Mouse (Mus musculus) MEL (cell line): ENCODE measurements around the gene Sec16a.

Source experiments
- CTCF ChIP-seq, 3 experiments: IDR thresholded peaks in 2 of 3; conservative IDR thresholded peaks in 1 of 3; 2 replicates each; pipeline ENCODE4 v1.5.1; 2011 to 2012; ENCODE audit warnings: low read length in 3 of 3, low read depth in 2 of 3, mild to moderate bottlenecking in 2 of 3, improper control_type of control experiment in 1 of 3, inconsistent platforms in 1 of 3, mixed read lengths in 1 of 3, moderate library complexity in 1 of 3; ENCODE audit not compliant: control insufficient read depth in 1 of 3, insufficient read depth in 1 of 3, poor library complexity in 1 of 3, severe bottlenecking in 1 of 3
- ELF1 ChIP-seq: IDR thresholded peaks from 2 replicates; pipeline ENCODE4 v1.6.1; 2014; ENCODE audit warnings: low read depth, mild to moderate bottlenecking, inconsistent platforms, low read length, improper control_type of control experiment, moderate library complexity
- EP300 ChIP-seq, 2 experiments: IDR thresholded peaks; 2 replicates each; pipeline ENCODE4 v1.6.1; 2011; ENCODE audit warnings: improper control_type of control experiment in 2 of 2, low read length in 2 of 2, low read depth in 1 of 2, mild to moderate bottlenecking in 1 of 2
- MAX ChIP-seq: IDR thresholded peaks from 2 replicates; pipeline ENCODE4 v1.6.1; 2011; ENCODE audit warnings: low read length, improper control_type of control experiment
- RAD21 ChIP-seq: IDR thresholded peaks from 2 replicates; pipeline ENCODE4 v1.6.1; 2011; ENCODE audit warnings: mild to moderate bottlenecking, low read depth, low read length, improper control_type of control experiment
- TAL1 ChIP-seq: IDR thresholded peaks from 2 replicates; pipeline ENCODE4 v1.6.1; 2012; ENCODE audit warnings: mild to moderate bottlenecking, inconsistent platforms, low read length, moderate library complexity, mixed read lengths
- USF1 ChIP-seq: IDR thresholded peaks from 2 replicates; pipeline ENCODE4 v1.6.1; 2014; ENCODE audit warnings: low read depth, mild to moderate bottlenecking, inconsistent platforms, low read length, improper control_type of control experiment, moderate library complexity
- ZC3H11A ChIP-seq: IDR thresholded peaks from 2 replicates; pipeline ENCODE4 v1.6.1; 2012; ENCODE audit warnings: low read depth, mild to moderate bottlenecking, inconsistent platforms, low read length, improper control_type of control experiment
- ZMIZ1 ChIP-seq: IDR thresholded peaks from 2 replicates; pipeline ENCODE4 v1.6.1; 2012; ENCODE audit warnings: low read depth, mild to moderate bottlenecking, inconsistent platforms, low read length, improper control_type of control experiment, moderate library complexity
- ZNF384 ChIP-seq: IDR thresholded peaks from 2 replicates; pipeline ENCODE4 v1.6.1; 2012; ENCODE audit warnings: low read depth, mild to moderate bottlenecking, inconsistent platforms, low read length, improper control_type of control experiment

GRCm38 (mm10) chr2:26461667-26462066, 16.7 kb upstream of the Sec16a start:
- TF ChIP-seq CTCF (IDR thresholded peaks at IDR 0.05 in 2 of 3, conservative IDR thresholded peaks at IDR 0.05 in 1 of 3; ENCODE audit: control insufficient read depth in 1 of 3, insufficient read depth in 1 of 3, low read depth in 2 of 3, low read length in 3 of 3, poor library complexity in 1 of 3, severe bottlenecking in 1 of 3) (no peak), ZMIZ1 (no peak), TAL1 (no peak), MAX (no peak), ZC3H11A (no peak), RAD21 (no peak), USF1 (no peak), EP300 (IDR thresholded peaks at IDR 0.05; ENCODE audit: low read depth in 1 of 2, low read length in 2 of 2) (no peak), ELF1 (no peak), ZNF384 (no peak)
